Mouse (Mus musculus): ENCODE measurements around the gene Becn1.

Gene Becn1

GRCm38 (mm10) chr11:101315665-101316500, 13.8 kb upstream of the Becn1 start, which contains the start of gene Psme3:
Gene Psme3 (plus strand): TSS chr11:101316213.
- DNase-seq (ENCODE audit: low spot score in 2 of 2): peak; percentile 93 to 95

DNA sequence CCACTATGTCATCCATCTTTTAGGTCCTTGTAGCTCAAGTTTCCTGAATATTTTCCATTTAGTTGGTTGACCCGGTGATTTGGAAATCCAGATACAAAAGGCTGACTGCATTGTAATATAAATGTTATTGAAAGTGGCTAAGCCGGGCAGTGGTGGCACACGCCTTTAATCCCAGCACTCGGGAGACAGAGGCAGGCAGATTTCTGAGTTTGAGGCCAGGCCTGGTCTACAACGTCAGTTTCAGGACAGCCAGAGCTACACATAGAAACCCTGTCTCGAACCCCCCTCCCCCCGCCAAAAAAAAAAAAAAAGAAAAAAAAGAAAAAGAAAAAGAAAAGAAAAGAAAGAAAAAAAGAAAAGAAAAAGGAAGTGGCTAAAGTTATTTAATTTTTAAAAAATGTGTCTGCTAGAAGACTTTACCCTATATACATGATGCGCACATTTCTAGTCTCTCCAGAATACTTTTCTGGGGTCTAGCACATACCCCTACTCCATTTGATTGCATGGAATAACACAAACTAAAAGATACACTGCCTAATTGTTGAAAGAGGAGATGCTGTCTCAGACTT, 13.1 kb upstream of the Becn1 start:
- DNase-seq (ENCODE audit: low spot score in 2 of 2): no peak

DNA sequence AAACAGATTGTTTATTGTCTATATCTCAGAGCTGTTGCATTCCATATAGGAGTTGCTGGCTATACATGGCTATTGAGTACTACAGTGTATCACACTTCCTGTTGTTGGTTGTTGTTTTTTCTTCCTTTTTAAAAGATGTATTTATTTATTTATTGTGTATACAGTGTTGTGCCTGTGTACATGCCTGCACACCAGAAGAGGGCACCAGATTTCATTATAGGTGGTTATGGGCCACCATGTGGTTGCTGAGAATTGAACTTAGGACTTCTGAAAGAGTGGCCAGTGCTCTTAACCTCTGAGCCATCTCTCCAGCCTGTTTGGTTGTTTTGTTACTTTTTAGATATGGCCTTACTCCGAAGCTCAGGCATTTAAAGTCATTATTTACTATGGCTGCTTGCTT, 12.5 kb upstream of the Becn1 start:
- no peak for DNase-seq (ENCODE audit: low spot score in 2 of 2)

DNA sequence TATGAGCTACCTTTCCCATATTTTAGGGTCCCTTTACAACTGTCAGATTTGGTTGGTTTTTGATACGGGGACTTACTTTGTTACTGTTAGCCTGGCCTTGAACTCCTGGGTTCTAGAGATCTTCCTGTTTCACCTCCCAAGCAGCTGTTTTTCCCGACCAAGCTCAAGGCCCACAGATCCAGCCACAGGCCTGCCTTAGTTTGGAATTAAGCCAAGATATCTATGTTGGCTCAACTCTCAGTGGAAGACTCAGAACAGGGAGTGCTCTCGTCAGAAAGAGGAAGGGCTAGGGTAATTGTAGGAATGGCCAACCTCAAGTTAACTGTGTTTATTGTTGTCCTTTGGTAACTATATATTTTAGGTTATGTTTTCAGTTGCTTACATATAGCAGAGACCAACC, 10.1 kb upstream of the Becn1 start:
- no peak for DNase-seq (ENCODE audit: low spot score in 2 of 2)

GRCm38 (mm10) chr11:101311083-101311482, 9.0 kb upstream of the Becn1 start:
- DNase-seq (ENCODE audit: low spot score in 2 of 2): no peak

DNA sequence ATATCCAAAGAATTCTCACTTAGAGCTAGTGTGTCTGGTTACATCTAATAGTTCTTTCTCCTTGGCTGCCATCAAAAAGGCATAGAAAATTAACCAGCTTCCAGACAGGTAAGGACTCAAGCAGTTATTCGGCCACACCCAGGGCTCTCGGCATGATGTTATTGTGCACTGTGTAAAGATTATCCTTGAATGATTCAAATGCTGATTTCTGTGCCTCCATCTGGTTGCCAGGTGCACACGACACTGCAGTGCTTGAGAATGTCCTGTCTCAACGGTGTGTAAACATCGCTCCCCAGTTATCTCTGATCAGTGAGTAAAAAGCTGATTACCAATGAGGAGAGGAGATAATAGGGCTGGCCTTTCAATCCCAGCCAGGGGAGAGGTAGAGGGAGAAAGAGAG, 5.7 kb upstream of the Becn1 start:
- DNase-seq (ENCODE audit: low spot score in 2 of 2): no peak

DNA sequence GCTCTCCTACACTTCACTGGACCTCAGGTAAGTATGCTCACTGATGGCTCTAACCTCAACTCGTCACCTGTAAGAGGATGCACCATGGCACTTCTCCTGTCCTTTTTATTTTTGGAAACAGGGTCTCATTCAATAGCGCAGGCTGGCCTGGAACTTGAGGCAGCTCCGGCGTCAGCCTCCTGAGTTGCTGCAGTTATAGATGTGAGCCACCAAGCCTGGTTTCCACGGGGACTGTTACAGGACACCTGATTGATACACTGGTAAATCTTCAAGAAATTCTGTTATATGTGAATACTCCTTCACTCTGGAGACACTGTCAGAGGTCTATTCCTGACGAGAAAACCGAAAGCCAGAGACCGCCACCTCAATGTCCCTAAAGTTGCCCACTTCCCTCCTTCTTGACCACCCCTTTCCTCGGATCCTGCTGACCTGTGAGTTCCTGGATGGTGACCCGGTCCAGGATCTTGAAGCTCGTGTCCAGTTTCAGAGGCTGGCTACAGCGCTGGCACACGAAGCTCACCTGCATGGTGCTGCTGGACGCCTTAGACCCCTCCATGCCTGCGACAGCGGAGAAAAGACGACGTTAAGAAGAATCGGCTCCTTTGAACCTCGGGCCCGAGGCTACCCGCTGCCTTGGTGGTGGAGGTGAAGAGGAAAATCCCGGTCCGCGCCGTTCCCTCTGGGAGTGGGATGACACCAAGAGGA, 635 bp downstream of the Becn1 start:
- no peak for DNase-seq (ENCODE audit: low spot score in 2 of 2)

- no peak for DNase-seq (ENCODE audit: low spot score in 2 of 2)
These were observed 1.2 kb downstream of the Becn1 start for GRCm38 (mm10) chr11:101300881-101301280.

- DNase-seq (ENCODE audit: low spot score in 2 of 2): no peak
These were observed 6.9 kb downstream of the Becn1 start for GRCm38 (mm10) chr11:101295191-101295590.

- DNase-seq (ENCODE audit: low spot score in 2 of 2): no peak
These were observed 10.9 kb downstream of the Becn1 start for GRCm38 (mm10) chr11:101291231-101291630.

DNA sequence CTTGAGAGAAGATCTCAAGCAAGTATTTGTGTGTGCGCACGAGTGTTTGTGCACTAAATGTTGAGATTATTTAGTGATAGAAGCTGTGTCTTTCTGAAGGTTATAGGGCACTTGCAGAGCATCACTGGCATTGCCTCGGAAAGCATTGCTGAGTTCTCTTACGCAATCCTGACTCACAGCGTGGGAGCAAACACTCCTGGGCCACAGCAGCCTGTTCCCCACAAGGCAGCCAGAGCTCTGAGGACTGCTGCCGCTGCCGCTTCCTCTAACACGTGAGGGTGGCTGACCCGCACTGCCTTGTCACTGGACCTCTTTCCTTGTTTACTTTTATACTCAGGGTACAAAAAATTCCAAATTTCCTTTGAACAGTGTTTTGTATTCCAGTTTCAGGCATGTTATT, 14.8 kb downstream of the Becn1 start:
- peak; percentile 32 to 40 for DNase-seq (ENCODE audit: low spot score in 2 of 2)

DNA sequence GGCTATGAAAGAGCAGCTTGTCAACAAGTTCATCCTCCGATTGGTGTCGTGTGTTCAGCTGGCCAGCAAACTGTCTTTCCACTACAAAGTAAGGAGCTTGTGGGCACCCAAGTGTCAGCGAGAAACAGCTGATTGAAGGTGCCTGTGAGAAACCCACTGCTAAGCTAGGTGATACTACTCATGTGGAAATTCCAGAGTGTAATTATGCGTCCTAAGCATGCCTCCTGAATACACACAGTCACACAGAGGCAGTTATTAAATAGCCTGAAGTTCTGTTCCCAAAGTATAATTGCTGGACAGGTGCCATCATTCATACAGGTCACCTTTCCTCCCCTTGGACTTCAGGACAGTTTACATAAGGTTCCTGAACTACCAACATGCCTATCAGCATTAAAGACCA, 18.3 kb downstream of the Becn1 start:
- no peak for DNase-seq (ENCODE audit: low spot score in 2 of 2)

- DNase-seq (ENCODE audit: low spot score in 2 of 2): no peak
These were observed 19.2 kb downstream of the Becn1 start for GRCm38 (mm10) chr11:101282896-101283295.

DNA sequence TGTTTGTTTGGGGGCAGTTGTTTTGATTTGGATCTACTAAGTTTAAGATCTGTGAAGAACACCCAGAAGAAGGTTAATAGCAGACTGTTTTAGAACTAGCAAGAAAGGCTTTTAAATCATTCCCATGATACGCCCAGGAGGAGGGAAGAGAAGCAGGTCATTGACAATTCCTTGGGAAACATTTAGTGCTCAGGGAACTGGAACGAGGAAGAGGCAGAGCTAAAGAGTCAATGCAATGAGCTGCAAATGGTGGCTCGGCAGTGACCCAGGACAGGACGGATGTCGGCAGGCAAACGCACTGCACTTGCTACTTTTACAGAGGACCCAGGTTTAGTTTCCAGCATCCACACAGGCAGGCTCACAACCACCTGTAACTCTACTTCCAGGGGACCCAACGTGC, 21.2 kb downstream of the Becn1 start:
- DNase-seq (ENCODE audit: low spot score in 2 of 2): no peak

DNA sequence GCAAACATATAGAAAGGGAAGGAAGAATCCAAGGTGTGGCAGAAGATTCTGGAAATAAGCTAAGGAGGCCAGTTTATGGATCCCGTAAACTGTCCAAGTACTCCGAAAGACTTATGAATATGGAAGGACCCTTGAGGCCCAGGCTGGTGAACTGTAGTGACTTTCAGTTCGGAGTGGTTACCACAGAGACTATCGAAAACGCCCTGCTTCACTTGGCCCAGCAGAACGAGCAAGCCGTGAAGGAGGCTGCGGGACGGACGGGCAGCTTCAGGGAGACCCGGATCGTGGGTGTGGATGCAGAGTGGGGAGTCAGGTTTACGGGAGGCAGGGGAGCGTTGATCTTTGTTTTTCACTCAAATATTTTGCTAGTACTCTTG, 22.9 kb downstream of the Becn1 start:
- no peak for DNase-seq (ENCODE audit: low spot score in 2 of 2)

GRCm38 (mm10) chr11:101278223-101279192, 23.6 kb downstream of the Becn1 start, which contains the start of the genes Cntd1 and Coa3:
Gene Cntd1 (plus strand): TSS chr11:101279012.
Gene Coa3 (minus strand): TSS chr11:101279114.
- DNase-seq (ENCODE audit: low spot score in 2 of 2): peak; percentile 86 to 87

GRCm38 (mm10) chr11:101277381-101278222, 24.5 kb downstream of the Becn1 start:
- no peak for DNase-seq (ENCODE audit: low spot score in 2 of 2)

GRCm38 (mm10) chr11:101276319-101277070, 25.6 kb downstream of the Becn1 start:
- DNase-seq (ENCODE audit: low spot score in 2 of 2): no peak

GRCm38 (mm10) chr11:101275309-101275708, 26.8 kb downstream of the Becn1 start:
- no peak for DNase-seq (ENCODE audit: low spot score in 2 of 2)

DNA sequence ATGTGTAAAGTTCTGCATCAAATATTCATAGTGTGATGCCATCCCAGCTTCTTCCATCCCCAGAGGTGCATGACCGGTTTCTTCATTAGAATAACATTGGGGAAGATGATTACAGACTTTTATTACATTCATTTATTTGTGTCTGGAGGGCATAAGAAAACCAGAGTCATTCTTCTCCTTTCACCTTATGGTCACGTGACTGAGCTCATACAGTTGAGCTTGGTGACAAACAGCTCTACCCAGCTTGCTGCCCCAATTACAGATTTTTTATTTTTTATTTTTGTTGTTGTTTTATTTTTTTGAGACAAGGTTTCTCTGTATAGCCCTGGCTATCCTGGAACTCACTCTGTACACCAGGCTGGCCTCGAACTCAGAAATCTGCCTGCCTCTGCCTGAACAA, 29.6 kb downstream of the Becn1 start:
- DNase-seq (ENCODE audit: low spot score in 2 of 2): no peak

Measured in heart, adult 9 months (tissue).